Mouse (Mus musculus): ENCODE results near the gene Mpp5. TPM values are rescaled to one million over a fixed set of nuclear protein-coding genes. Genes with fewer than 3 reads are reported as not detected.

Mpp5 gene
- polyA plus RNA-seq, 2 experiments from 2014 or later, result 9.7 to 11.7 TPM

- ATAC-seq, result no peak
These were observed 99.5 kb downstream of the Mpp5 start for GRCm38 (mm10) chr12:78848246-78848645.

DNA sequence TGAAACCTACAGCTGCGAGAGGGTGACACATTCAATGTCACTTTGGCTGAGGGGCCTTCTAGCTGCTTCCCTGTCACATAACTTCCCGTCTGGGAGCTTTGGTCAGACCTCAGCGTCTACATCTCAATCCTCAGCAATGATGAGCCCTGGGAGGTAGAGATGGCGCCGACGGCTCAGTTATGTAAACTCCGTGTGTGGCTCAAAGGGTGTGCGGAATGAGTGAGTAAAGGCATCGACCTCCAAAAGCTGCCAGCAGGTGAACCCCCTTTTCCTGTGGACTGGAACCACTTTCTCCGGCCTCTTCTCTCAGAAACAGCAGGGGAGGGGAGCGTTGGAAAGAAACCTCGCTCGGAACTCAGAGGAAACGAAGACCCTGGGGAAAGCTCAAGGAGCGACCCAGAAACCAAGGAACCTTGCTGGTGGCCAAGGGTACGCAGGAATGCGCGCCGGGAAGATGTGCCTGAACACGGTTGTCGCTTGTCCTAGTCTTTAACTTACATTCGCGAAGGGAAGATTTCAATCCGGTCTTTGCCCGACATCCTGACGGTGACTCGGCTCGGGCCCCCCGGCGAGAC, 112.3 kb downstream of the Mpp5 start:
- peak; percentile 1 for ATAC-seq

DNA sequence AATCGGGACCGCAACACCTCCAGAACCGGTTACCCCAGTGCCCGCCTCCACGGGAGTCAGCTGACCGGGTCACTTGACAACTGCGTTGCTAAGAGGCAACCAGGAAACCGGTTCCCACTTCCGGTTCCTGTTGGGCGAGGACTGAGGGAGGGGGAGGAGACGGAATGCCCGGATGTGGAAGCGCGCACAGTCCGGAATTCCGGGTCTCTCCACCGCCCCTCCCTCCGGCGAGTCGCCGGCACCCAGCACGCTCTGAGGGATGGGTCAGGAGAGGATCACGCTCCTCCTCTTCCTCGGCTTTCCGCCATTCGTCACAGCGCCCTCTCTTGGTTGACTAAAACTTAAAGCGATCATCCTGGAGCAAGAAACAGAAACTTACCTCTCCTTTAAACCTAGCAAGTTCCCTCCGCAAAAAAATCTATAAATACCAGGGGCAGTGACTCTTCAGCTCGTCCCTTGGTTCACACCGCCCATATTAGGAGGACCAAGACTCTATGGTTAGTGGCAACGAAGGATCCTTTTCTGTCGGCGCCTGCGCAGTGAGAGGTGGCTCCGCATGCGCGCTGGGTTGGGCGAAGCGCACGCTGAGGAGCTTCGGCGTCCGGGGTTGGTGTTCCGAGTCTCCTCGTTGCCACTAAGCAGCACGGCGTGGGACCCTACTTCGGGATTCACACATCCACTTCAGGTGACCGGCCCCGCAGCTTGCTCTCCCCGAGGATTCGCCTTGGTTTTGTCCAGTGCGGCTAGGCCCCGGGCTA, 113.0 kb downstream of the Mpp5 start, which contains the start of the genes Atp6v1d and Eif2s1:
Gene Atp6v1d (minus strand): TSS at position 143 of the 758 bp plus-strand sequence.
Gene Eif2s1 (plus strand): TSS at position 324 of the 758 bp plus-strand sequence.
- peak; percentile 92 for ATAC-seq

DNA sequence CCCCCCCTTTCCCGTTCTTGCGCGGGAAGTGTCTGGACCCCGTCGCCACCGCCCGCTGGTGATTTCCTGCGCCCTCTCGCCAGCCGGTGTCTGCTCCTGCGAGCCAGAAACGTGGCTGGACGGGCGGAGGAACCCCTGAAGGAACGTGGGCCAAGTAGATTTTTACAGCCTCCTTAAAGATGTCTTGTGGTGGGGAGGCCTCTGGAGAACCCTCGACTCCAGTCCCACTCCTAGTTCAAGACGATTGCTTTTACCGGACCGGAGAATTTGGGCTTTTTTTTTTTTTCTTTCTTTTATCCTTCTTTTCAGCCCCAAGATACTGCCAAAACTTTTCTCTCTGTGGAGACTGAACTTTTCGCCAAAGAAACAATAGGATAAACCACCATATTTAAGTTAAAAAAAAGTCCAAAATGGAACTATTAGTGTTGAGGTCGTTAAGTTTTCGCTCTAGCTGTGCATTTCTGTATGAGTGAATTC, 113.6 kb downstream of the Mpp5 start:
- ATAC-seq, result no peak

- ATAC-seq, result no peak
These were observed 116.7 kb downstream of the Mpp5 start for GRCm38 (mm10) chr12:78865434-78865833.

DNA sequence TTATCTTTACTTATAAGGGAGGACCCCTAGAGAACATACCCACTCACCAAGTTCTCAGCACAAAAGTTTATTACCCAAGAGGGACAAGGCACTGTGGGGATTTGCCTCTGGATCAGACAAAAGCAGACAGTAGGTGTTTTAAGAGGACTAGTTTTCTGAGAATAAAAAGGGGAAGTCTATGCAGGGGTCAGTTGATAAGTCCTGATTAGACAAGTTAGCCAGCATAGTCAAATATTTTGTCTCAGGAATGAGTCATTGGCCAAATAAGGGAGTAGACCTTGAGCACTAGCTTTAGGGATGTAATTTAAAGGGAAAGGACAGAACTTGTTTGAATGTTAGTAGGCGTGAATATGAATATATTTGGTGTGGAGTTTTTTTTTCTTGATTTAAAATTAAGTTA, 119.4 kb downstream of the Mpp5 start:
- no peak for ATAC-seq

GRCm38 (mm10) chr12:78874581-78874980, 125.9 kb downstream of the Mpp5 start:
- ATAC-seq, result no peak

- no peak for ATAC-seq
These were observed 141.4 kb downstream of the Mpp5 start for GRCm38 (mm10) chr12:78890062-78890461.

Other genes with a start within 250 kb of the Mpp5 start
- gene Fam71d, start 57.4 kb upstream of the Mpp5 start, polyA plus RNA-seq (2017; shearing (Covaris generic)), result not detected
- 100 to 1,000 TPM; 214 to 224 TPM for gene Atp6v1d, start 112.7 kb downstream of the Mpp5 start, polyA plus RNA-seq (2017; shearing (Covaris generic))
- 100 to 1,000 TPM; 222 to 224 TPM for gene Eif2s1, start 112.9 kb downstream of the Mpp5 start, polyA plus RNA-seq (2017; shearing (Covaris generic))
- under 1 TPM in 1 of 2 experiments, not detected in 1; 0.34 TPM for gene Plek2, start 158.1 kb downstream of the Mpp5 start, polyA plus RNA-seq (2017; shearing (Covaris generic))